Mouse (Mus musculus): ENCODE data around the gene Olfr1416.
"Not testable (repeated sequence)": the region's sequence is repeated elsewhere in the genome, so short reads cannot be mapped to it uniquely, and the experiment has no call there.

Olfr1416 gene

GRCm38 (mm10) chr1:92485013-92485412 is at the start of gene Olfr1416:
Gene Olfr1416, minus strand, starts transcription at chr1:92485113.
- no peak for DNase-seq (ENCODE audit: low spot score)

DNA sequence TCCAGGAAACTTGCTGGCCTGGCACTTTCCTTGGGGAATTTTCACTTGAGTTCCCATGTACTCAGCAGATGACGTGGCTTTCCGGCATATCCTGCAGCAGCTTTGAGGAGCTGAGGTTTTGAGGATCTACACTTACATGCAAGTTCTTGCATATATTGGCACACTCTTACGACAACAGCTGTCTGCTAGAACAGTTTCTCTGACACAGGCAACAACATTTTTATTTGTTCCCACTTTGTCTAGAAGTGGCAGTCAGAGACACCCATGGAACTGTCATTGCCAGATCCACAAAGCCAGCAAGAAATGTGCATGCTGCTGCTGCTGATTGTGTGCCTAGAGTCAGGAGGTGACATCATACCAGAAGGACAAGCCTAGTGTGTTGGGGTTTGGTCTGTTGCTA is 38.9 kb upstream of the Olfr1416 start:
- DNase-seq (ENCODE audit: low spot score) = no peak

DNA sequence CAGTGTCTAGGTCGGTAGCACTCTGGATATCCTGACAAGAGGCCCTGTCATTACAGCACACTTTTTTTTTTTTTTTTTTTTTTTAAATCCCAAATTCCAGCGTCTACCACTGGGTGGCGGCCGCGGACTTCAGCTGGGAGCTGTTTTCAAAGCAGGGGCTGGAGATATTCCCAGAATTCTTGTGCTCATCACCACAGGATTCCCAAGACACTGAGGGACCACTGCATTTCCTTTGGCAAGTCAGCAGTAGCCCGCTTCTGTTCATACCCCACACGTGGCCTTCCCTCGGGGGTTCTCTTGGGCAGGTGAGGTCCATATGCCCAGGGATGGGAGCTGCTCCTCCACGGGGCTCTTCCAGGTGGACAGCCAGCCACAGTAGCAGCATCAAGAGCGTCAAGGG is 36.5 kb upstream of the Olfr1416 start:
- DNase-seq (ENCODE audit: low spot score) = peak; percentile 54

DNA sequence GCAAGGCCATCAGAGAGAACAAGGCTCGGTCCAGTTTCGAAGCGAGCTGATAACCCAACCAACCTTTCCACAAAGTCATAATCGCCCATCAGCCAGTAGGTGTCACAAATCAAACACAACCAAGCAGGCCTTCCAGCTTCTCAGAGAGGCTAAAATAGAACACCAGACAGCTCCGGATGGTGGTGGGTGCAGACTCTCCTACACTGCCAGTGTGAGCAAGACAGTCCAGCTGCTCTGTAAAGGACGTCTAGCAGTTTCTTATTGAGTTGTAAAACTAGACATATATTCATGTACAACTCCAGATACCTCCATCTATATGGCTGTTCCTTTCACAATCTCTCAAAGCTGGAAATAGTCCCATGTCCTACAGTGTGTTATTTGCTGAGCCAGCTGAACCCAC is 34.1 kb upstream of the Olfr1416 start:
- DNase-seq (ENCODE audit: low spot score) = no peak

GRCm38 (mm10) chr1:92518561-92518960 is 33.6 kb upstream of the Olfr1416 start, which contains the start of gene Olfr1414:
Gene Olfr1414, minus strand, starts transcription at chr1:92518661.
- no peak for DNase-seq (ENCODE audit: low spot score)

DNA sequence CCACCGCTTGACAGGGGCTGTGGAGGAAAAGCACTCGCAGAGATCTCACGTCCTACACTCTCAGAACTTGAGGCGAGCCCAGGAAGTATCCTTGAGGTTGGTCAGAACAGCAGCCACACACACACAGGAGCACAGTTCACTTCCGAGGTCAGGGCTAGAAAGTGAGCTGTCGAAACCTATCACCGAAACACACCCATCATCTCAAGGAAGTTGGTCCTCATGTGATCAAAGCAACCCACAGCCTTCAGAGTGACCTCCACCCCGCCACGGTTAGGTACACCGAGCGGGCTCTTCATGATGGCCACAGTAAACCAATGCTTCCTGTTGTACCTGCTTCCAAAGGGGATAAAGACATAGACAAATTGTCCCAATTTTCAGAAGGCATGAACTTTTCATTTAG is 30.5 kb upstream of the Olfr1416 start:
- no peak for DNase-seq (ENCODE audit: low spot score)

DNA sequence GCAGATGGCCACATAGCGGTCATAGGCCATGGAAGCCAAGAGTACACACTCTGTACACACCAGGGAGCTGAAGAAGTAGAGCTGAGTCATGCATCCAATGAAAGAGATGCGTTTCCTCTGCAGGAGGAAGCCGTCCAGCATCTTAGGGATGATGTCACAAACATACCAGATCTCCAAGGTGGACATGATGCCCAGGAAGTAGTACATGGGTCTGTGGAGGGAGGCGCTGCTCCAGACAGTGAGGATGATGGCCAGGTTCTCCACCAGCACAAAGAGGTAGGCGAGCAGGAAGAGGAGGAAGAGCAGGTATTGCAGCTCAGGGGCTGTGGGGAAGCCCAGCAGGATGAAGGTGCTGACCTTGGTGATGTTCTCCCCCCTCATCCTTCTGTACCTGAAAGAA is 26.7 kb upstream of the Olfr1416 start:
- DNase-seq (ENCODE audit: low spot score) = not testable (repeated sequence)

- no peak for DNase-seq (ENCODE audit: low spot score)
Measured at GRCm38 (mm10) chr1:92496001-92496400, 11.1 kb upstream of the Olfr1416 start, which contains the start of gene Olfr1415. Gene Olfr1415, minus strand, starts transcription at chr1:92496101.

GRCm38 (mm10) chr1:92474066-92474578 is 10.8 kb downstream of the Olfr1416 start:
- DNase-seq (ENCODE audit: low spot score) = peak; percentile 10

- DNase-seq (ENCODE audit: low spot score) = peak; percentile 95
Measured at GRCm38 (mm10) chr1:92473165-92474041, 11.5 kb downstream of the Olfr1416 start, which contains the start of gene Ndufa10. Gene Ndufa10, minus strand, starts transcription at chr1:92473860.

DNA sequence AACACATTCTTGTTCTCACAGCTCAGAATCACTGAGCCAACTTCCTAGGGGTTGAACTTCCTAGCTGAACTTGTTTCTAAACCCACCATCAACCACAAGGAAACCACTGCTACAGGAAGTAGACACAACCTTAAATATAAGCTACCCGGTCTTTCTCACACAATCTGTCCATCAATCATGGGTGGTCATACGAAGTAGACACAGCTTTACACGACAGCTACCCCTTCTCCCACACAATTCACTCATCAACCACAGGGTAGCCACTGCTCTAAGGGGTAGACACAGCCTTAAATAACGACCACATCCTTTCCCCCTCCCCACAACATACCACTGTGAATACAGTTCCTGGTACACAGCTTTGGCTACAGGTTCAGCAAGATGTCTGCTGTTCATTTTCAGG is 16.0 kb downstream of the Olfr1416 start:
- no peak for DNase-seq (ENCODE audit: low spot score)

- no peak for DNase-seq (ENCODE audit: low spot score)
Measured at GRCm38 (mm10) chr1:92458416-92458815, 26.5 kb downstream of the Olfr1416 start.

- no peak for DNase-seq (ENCODE audit: low spot score)
Measured at GRCm38 (mm10) chr1:92457758-92458157, 27.2 kb downstream of the Olfr1416 start.

- peak; percentile 47 for DNase-seq (ENCODE audit: low spot score)
Measured at GRCm38 (mm10) chr1:92453751-92454445, 31.0 kb downstream of the Olfr1416 start.

DNA sequence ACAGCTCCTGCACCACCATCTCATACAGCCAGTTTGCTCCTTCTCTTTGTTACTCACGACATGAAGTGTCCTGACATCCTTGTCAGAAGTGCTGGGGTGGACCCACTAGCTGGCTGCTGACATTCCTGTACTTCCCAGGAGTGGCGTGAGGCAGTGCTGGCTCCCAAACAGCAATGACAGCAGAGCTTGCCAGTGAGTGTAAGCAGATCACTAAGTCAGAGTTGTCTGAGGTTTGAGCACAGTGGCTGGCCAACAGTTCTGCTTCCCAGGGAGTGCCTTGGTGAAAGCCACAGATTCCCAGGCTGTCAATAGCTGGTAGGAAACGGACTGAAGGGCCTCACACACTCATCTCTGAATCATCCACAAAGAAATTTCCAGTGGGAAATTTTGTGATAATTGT is 36.6 kb downstream of the Olfr1416 start:
- no peak for DNase-seq (ENCODE audit: low spot score)

DNA sequence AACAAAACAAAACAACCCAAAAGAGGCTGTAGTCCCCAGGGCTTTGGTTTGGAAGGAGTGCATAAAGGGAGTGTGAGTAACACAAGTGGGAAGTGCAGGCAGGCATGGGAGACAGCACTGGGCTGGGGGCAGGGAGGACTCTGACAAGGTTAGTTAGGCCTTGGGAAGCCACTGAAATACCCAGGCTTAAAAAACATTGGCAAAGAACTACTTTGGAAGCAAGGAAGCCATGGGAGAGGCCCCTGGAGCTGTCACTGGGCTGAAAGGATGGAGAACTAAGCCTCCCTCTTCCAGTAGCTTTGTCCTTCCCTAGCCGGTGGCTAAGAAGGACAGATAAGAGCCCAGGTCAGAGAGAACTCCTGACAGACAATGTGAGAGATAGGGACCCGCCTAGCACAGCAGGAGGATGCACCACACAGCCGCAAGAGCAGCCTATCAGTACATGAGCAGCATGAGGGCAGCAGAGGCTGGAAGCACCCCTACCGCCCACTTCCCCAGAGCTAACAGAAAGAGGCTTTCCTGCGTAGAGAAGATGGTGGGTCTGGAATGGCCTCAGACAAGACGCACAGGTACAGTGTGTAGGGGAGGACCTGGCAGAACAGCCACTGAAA is 43.4 kb downstream of the Olfr1416 start:
- DNase-seq (ENCODE audit: low spot score) = no peak

DNA sequence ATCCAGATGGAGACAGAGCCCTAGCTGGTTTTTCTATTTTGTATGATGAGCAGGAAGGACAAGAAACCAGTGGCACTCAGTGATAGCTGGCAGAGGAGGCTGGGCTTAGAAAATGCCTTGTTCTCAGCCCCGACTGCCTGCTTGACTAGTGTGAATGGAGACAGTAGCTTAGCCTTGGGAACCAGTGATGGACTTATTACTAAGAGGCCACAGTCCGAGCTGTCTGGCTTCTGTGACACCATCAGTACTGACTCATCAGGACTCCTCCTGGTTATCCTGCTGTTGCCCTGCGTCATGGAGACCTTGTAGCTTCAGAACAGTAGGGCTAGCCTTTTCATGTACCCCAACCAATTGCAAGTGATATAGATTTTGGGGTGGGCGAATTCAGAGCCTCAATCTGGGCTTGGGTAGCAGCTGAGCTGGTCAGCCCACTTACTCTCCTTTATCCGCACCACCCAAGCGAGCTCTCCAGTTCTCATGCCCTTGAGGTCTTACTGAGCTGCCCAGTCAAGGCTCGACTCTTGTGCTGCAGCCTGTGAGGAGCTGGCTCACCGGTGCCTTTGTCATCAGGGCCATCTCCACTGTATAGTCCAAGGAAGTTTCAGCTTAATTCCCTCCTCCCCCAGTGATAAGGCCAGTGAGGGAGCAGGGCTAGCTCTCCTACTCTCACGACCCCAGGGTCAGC is 44.7 kb downstream of the Olfr1416 start:
- DNase-seq (ENCODE audit: low spot score) = no peak

- peak; percentile 24 for DNase-seq (ENCODE audit: low spot score)
Measured at GRCm38 (mm10) chr1:92437678-92438271, 47.1 kb downstream of the Olfr1416 start.

DNA sequence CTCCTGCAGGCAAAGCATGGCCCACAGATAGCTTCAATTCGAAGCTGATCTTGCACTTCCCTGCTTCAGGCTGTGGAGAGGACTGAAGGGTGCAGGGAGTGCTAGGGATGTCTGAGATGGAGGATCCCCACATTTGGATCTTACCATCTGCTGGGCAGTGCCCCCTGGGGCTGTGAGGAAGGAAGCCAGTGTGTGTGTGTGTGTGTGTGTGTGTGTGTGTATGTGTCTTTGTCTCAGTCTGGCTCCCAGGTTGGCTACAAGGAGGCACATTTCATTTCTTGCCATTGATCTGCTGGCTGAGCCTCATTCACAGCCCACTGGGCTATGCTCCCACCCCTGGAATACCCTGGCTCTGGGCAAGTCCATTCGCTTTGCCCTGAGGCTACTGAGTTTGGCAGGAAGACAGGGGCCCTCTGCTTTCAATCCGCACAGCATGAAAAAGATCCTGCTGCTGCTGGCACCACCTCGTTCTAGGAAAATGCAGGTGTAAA is 48.0 kb downstream of the Olfr1416 start:
- DNase-seq (ENCODE audit: low spot score) = no peak

- DNase-seq (ENCODE audit: low spot score) = no peak
Measured at GRCm38 (mm10) chr1:92434986-92435385, 49.9 kb downstream of the Olfr1416 start.

DNA sequence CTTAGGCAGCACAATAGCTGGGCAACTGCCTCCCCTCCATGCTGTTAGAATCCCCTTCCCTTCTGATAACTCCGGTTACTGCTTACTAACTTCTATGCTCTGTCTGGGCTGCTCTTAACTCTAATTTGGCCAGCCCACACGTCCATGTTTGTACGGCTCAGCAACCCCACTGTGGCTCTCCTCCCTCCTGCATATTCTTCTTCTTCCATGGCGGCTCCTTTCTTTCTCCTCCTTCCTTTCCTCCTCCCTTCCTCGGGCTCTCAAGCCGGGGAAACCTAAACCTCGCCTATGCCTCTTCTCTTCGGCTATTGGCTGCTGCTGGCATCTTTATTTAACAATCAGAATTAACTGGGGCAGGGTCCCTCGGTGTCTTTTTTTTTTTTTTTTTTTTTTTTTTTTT is 52.1 kb downstream of the Olfr1416 start:
- no peak for DNase-seq (ENCODE audit: low spot score)
